Mouse (Mus musculus) heart, adult 2 months (tissue): ENCODE results near the gene Spata21. TPM values are rescaled to one million over a fixed set of nuclear protein-coding genes. Genes with fewer than 3 reads are reported as not detected.

Source experiments
- DNase-seq, 2 experiments: peaks; one replicate each; pipeline ENCODE4 v3.0.0; 2021
- H3K27ac ChIP-seq: fragments of 200-600 bp; 2 replicates; pipeline ENCODE4 v1.8.1; 2022
- H3K27me3 ChIP-seq: fragments of 200-500 bp; 2 replicates; pipeline ENCODE4 v1.6.1; 2012; ENCODE audit warnings: mild to moderate bottlenecking, low read length, inconsistent platforms, mixed read lengths; ENCODE audit not compliant: control insufficient read depth, insufficient read depth
- H3K36me3 ChIP-seq: fragments of 200-500 bp; 2 replicates; pipeline ENCODE4 v1.6.1; 2012; ENCODE audit warnings: low read length, inconsistent platforms; ENCODE audit not compliant: control insufficient read depth, insufficient read depth
- H3K4me1 ChIP-seq: fragments of 200-500 bp; 2 replicates; pipeline ENCODE4 v1.6.1; 2011; ENCODE audit warnings: low read length; ENCODE audit not compliant: control insufficient read depth, insufficient read depth
- H3K4me3 ChIP-seq: fragments of 200-600 bp; 2 replicates; pipeline ENCODE4 v1.8.1; 2022
- H3K79me2 ChIP-seq: fragments of 200-500 bp; replicated peaks from 2 replicates; pipeline ENCODE4 v1.6.1; 2012; ENCODE audit warnings: mild to moderate bottlenecking, inconsistent platforms, low read length, moderate library complexity, mixed read lengths; ENCODE audit not compliant: control insufficient read depth, insufficient read depth
- H3K9ac ChIP-seq: fragments of 200-500 bp; 2 replicates; pipeline ENCODE4 v1.6.1; 2012; ENCODE audit warnings: low read depth, mild to moderate bottlenecking, control low read depth, inconsistent platforms, low read length, mixed read lengths
- CTCF ChIP-seq: fragments of 200-600 bp; IDR thresholded peaks from 2 replicates; pipeline ENCODE4 v1.8.1; 2022; ENCODE audit warnings: antibody characterized with exemption, mild to moderate bottlenecking, moderate library complexity
- EP300 ChIP-seq: fragments of 200-500 bp; IDR thresholded peaks from 2 replicates; pipeline ENCODE4 v1.6.1; 2011; ENCODE audit warnings: low read depth, low read length, control low read depth; ENCODE audit not compliant: insufficient read depth
- POLR2A ChIP-seq: fragments of 200-500 bp; IDR thresholded peaks from 2 replicates; pipeline ENCODE4 v1.6.1; 2011; ENCODE audit warnings: mild to moderate bottlenecking, low read depth, low read length, control low read depth; ENCODE audit not compliant: insufficient read depth
- WGBS: fragments of 180-500 bp; shearing (Covaris S2); methylation state at CpG from one replicate; pipeline ENCODE4 v1.1.7; 2018; 5-methylcytosine and 5-hydroxymethylcytosine counted together
- intact Hi-C: fragments of 180-260 bp; cut with DNase I; formaldehyde crosslinking; loops from one replicate; pipeline ENCODE4 v1.15.1; 2025
- polyA plus RNA-seq: library from polyadenylated mRNA; depleted of rRNA; stranded (reverse); fragments of >200 nt; gene quantifications from 2 replicates; pipeline ENCODE4 v1.2.3, GENCODE M21; 2012; rRNA removed
- total RNA-seq, 2 experiments: library from RNA; stranded (reverse); gene quantifications; 2 replicates each; pipeline ENCODE4 v1.2.3; 2021

The Spata21 gene
- total and polyA plus RNA-seq, 3 experiments, result 0.16 TPM; not detected in 2

DNA sequence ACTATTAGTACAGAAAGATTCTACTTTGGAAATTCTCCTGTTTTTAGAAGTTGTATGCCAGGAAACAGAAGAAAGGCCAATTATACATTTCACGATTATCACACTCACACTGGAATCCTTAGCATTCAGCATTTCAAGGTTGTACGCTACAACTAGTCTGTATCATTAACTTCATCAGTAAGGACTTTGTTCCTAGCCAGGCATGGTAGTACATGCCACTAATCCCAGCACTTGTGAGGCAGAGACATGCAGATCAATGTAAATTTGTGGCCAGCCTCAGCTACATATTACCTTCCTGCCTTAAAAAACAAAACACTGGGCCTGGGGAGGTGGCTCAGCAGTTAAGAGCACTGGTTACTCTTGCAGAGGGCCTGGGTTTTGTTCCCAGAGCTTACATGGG lies 70.5 kb downstream of the Spata21 start:
- peaks cover 7% of the 10 kb centered on the region for H3K4me1 ChIP-seq
- no peak for TF ChIP-seq EP300
- no peak for TF ChIP-seq CTCF
- TF ChIP-seq POLR2A, result no peak
- no peaks in the 10 kb centered on the region; the same call in 1 of the 2 replicates for H3K36me3 ChIP-seq
- H3K4me3 ChIP-seq, result no peak overlapping the region
- peaks cover 13% of the 10 kb centered on the region for H3K79me2 ChIP-seq
- intact Hi-C loops, result no loop called here
- no peaks in the 10 kb centered on the region for H3K27me3 ChIP-seq
- WGBS, result 65% methylated on average over 2 of the region's 2 CpGs
- no peak overlapping the region for H3K27ac ChIP-seq
- DNase-seq, result no peak
- H3K9ac ChIP-seq, result no peak overlapping the region

GRCm38 (mm10) chr4:141159093-141159492 lies 71.0 kb downstream of the Spata21 start:
- Histone ChIP-seq H3K9ac (no peak overlapping the region), H3K4me3 (no peak overlapping the region), H3K27ac (no peak overlapping the region), H3K79me2 (peaks cover 11% of the 10 kb centered on the region), H3K36me3 (no peaks in the 10 kb centered on the region; the same call in 1 of the 2 replicates), H3K4me1 (peaks cover 7% of the 10 kb centered on the region), H3K27me3 (no peaks in the 10 kb centered on the region)
- WGBS, result 46% methylated on average over 11 of the region's 11 CpGs
- DNase-seq, result no peak
- TF ChIP-seq POLR2A (no peak), CTCF (no peak), EP300 (no peak)
- intact Hi-C loops, result no loop called here

DNA sequence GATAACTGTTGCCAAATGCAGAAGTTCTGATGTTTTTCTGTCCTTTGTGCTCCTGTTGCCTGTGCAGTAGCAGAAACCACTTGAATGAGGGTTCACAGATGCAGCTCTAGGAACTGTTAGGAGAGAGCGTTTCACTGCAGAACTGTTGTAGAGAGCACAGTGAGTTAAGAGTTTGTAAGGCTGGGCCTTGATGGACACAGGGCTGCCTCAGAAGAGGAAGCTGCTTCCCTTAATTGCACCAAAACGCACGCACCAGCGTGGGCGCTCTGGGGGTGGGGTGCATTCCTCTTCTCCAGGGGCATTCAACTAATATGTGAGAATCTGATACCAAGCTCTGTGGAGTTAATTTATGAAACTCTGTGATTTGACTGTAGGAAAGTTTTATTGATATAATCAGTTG lies 71.5 kb downstream of the Spata21 start:
- no peak for DNase-seq
- H3K9ac ChIP-seq, result no peak overlapping the region
- 67% methylated on average over 5 of the region's 5 CpGs for WGBS
- TF ChIP-seq POLR2A (no peak), EP300 (no peak), CTCF (no peak)
- H3K4me3 ChIP-seq, result no peak overlapping the region
- intact Hi-C loops, result no loop called here
- no peaks in the 10 kb centered on the region for H3K27me3 ChIP-seq
- peaks cover 11% of the 10 kb centered on the region for H3K79me2 ChIP-seq
- H3K4me1 ChIP-seq, result peaks cover 7% of the 10 kb centered on the region
- no peak overlapping the region for H3K27ac ChIP-seq
- no peaks in the 10 kb centered on the region for H3K36me3 ChIP-seq

DNA sequence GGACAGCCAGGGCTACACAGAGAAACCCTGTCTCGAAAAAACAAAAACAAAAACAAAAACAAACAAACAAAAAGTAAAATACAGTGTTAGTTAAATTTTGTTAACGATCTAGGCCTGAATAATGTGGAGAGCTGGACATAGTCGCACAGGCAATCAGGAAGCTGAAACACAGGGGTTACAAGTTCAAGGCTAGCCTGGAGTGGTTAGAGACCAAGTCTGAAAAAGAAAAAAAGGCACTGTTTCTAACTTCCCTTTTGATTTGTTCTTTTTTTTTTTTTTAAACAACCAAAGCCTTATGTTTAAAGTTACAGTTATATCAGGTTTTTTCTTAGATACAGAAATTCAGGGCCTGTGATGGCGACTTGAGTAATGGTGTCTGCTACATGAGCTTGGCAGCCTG lies 72.1 kb downstream of the Spata21 start:
- Histone ChIP-seq H3K4me1 (peaks cover 3% of the 10 kb centered on the region), H3K36me3 (no peaks in the 10 kb centered on the region), H3K79me2 (peaks cover 8% of the 10 kb centered on the region), H3K9ac (no peak overlapping the region), H3K27ac (no peak overlapping the region), H3K4me3 (no peak overlapping the region), H3K27me3 (no peaks in the 10 kb centered on the region)
- TF ChIP-seq EP300 (no peak), CTCF (no peak), POLR2A (no peak)
- intact Hi-C loops, result no loop called here
- 84% methylated on average over 4 of the region's 4 CpGs for WGBS
- DNase-seq, result no peak

GRCm38 (mm10) chr4:141161699-141162208 lies 73.6 kb downstream of the Spata21 start:
- Histone ChIP-seq H3K9ac (no peak overlapping the region), H3K27me3 (no peaks in the 10 kb centered on the region), H3K27ac (no peak overlapping the region), H3K79me2 (peaks cover 6% of the 10 kb centered on the region), H3K36me3 (no peaks in the 10 kb centered on the region), H3K4me3 (no peak overlapping the region), H3K4me1 (peaks cover 3% of the 10 kb centered on the region)
- intact Hi-C loops, result no loop called here
- no peak for TF ChIP-seq CTCF
- TF ChIP-seq POLR2A, result no peak
- no peak for TF ChIP-seq EP300
- no peak for DNase-seq
- WGBS, result 75% methylated on average over 6 of the region's 6 CpGs

Other genes starting within 250 kb of the Spata21 start
- gene Padi1, start 242.6 kb upstream of the Spata21 start, total RNA-seq, result not detected
- 0.47 TPM in 1 of 2 replicates, not detected in the other for gene Padi1, start 242.6 kb upstream of the Spata21 start, polyA plus RNA-seq
- gene Padi2, start 182.0 kb upstream of the Spata21 start, total RNA-seq, result under 1 TPM; 0.31 to 0.96 TPM
- gene Padi2, start 182.0 kb upstream of the Spata21 start, polyA plus RNA-seq, result 1.3 and 1.4 TPM in 2 replicates
- gene Sdhb, start 127.1 kb upstream of the Spata21 start, total RNA-seq, result 1,000 to 10,000 TPM; 1,126 to 1,344 TPM
- gene Sdhb, start 127.1 kb upstream of the Spata21 start, polyA plus RNA-seq, result 1,030 and 1,505 TPM in 2 replicates
- gene Atp13a2, start 101.5 kb upstream of the Spata21 start, total RNA-seq, result 10 to 100 TPM; 15.1 to 17.7 TPM
- 30.4 and 34.8 TPM in 2 replicates for gene Atp13a2, start 101.5 kb upstream of the Spata21 start, polyA plus RNA-seq
- gene Mfap2, start 77.9 kb upstream of the Spata21 start, total RNA-seq, result 1 to 10 TPM; 3.1 TPM
- gene Mfap2, start 77.9 kb upstream of the Spata21 start, polyA plus RNA-seq, result 12.2 and 17.6 TPM in 2 replicates
- 1 to 10 TPM; 4.6 to 4.9 TPM for gene Crocc, start 27.8 kb upstream of the Spata21 start, total RNA-seq
- gene Crocc, start 27.8 kb upstream of the Spata21 start, polyA plus RNA-seq, result 5.1 and 8.1 TPM in 2 replicates
- gene Necap2, start 10.0 kb upstream of the Spata21 start, total RNA-seq, result 10 to 100 TPM; 13.9 to 14.9 TPM
- 21.2 and 24.5 TPM in 2 replicates for gene Necap2, start 10.0 kb upstream of the Spata21 start, polyA plus RNA-seq
- 100 to 1,000 TPM in 1 of 2 experiments, 10 to 100 TPM in 1; 90.0 to 106 TPM for gene Szrd1, start 51.4 kb downstream of the Spata21 start, total RNA-seq
- 32.1 and 33.1 TPM in 2 replicates for gene Szrd1, start 51.4 kb downstream of the Spata21 start, polyA plus RNA-seq
- 10 to 100 TPM in 1 of 2 experiments, 1 to 10 TPM in 1; 9.0 to 11.3 TPM for gene Fbxo42, start 59.6 kb downstream of the Spata21 start, total RNA-seq
- gene Fbxo42, start 59.6 kb downstream of the Spata21 start, polyA plus RNA-seq, result 7.6 and 11.9 TPM in 2 replicates
- under 1 TPM; 0.42 to 0.52 TPM for gene Rsg1, start 125.6 kb downstream of the Spata21 start, total RNA-seq
- 0.88 and 1.1 TPM in 2 replicates for gene Rsg1, start 125.6 kb downstream of the Spata21 start, polyA plus RNA-seq
- 10 to 100 TPM; 37.7 to 40.1 TPM for gene Arhgef19, start 151.2 kb downstream of the Spata21 start, total RNA-seq
- gene Arhgef19, start 151.2 kb downstream of the Spata21 start, polyA plus RNA-seq, result 22.4 and 39.6 TPM in 2 replicates
- 1 to 10 TPM; 5.5 to 7.7 TPM for gene Epha2, start 212.9 kb downstream of the Spata21 start, total RNA-seq
- 7.0 and 8.7 TPM in 2 replicates for gene Epha2, start 212.9 kb downstream of the Spata21 start, polyA plus RNA-seq